Comparison of ENCODE assay signal across 16 mouse cellular contexts in genomic region chr14:72240272-72240671, GRCm38 (mm10).
A peak's percentile ranks its signal among the peaks of the same experiment; 100 is the strongest.
DNase-seq lines count a peak whose midpoint lies in the region; ATAC-seq lines count a peak whose summit lies in the region.
"Had no signal": no experiment of that assay in that cellular context is flagged by ENCODE, and none has a peak within 500 bp of the region (broad histone marks: within the 10 kb centered on the region; RNA-seq: fewer than 3 reads in every experiment).

No protein-coding gene starts in this region.

- H3K4me2 ChIP-seq in kidney, embryonic 14.5 days (replicated peaks; ENCODE audit: low read depth, low read length): no peak overlapping the region
- no peak overlapping the region for H3K4me2 ChIP-seq in forebrain, embryonic 16.5 days (ENCODE audit: low read length)
- no peak overlapping the region for H3K4me2 ChIP-seq in hindbrain, embryonic 11.5 days (replicated peaks; ENCODE audit: low read depth, low read length)
- no peak overlapping the region for H3K4me2 ChIP-seq in midbrain, embryonic 13.5 days (replicated peaks)
- H3K4me2 ChIP-seq: liver, embryonic 12.5 days; lung, embryonic 15.5 days had no signal

- H3K4me3 ChIP-seq in kidney, embryonic 14.5 days (ENCODE audit: low read length): no peak overlapping the region
- no peak overlapping the region for H3K4me3 ChIP-seq in forebrain, embryonic 16.5 days (replicated peaks; ENCODE audit: low read length)
- H3K4me3 ChIP-seq in hindbrain, embryonic 11.5 days (ENCODE audit: low read depth, low read length): no peak overlapping the region
- H3K4me3 ChIP-seq in midbrain, embryonic 13.5 days (replicated peaks): no peak overlapping the region
- H3K4me3 ChIP-seq: heart, adult 2 months; limb, embryonic 10.5 days; liver, embryonic 12.5 days; lung, embryonic 15.5 days had no signal

- peaks cover 3% of the 10 kb centered on the region; the same call in 1 of the 2 replicates for H3K4me1 ChIP-seq in kidney, embryonic 14.5 days (ENCODE audit: control insufficient read depth, insufficient read depth, low read length)
- peaks cover 9% of the 10 kb centered on the region for H3K4me1 ChIP-seq in forebrain, embryonic 16.5 days (replicated peaks; ENCODE audit: control insufficient read depth, insufficient read depth, low read length)
- H3K4me1 ChIP-seq in hindbrain, embryonic 11.5 days (replicated peaks; ENCODE audit: control insufficient read depth, insufficient read depth, low read length): no peaks in the 10 kb centered on the region
- H3K4me1 ChIP-seq in midbrain, embryonic 13.5 days (replicated peaks): peaks cover 10% of the 10 kb centered on the region
- H3K4me1 ChIP-seq: limb, embryonic 10.5 days; liver, embryonic 12.5 days; lung, embryonic 15.5 days had no signal

- no peak overlapping the region for H3K27ac ChIP-seq in kidney, embryonic 14.5 days (ENCODE audit: low read depth, low read length)
- H3K27ac ChIP-seq in forebrain, embryonic 16.5 days (ENCODE audit: low read length): no peak overlapping the region
- H3K27ac ChIP-seq in hindbrain, embryonic 11.5 days (ENCODE audit: low read depth, low read length): no peak overlapping the region
- 0 out of 2 replicates have a peak overlapping the region, but pooled peaks have one; percentile 15 for H3K27ac ChIP-seq in midbrain, embryonic 13.5 days
- H3K27ac ChIP-seq: heart, adult 2 months; limb, embryonic 10.5 days; liver, embryonic 12.5 days; lung, embryonic 15.5 days had no signal

- no peak for DNase-seq in kidney, adult 18-20 months
- peak; percentile 10 for DNase-seq in hindbrain, embryonic 11.5 days (ENCODE audit: low spot score)
- DNase-seq in spleen, postnatal 10 days (ENCODE audit: low spot score in 2 of 2): no peak
- no peak for DNase-seq in adipocyte (ENCODE audit: low spot score)
- DNase-seq: adrenal gland, postnatal 14 days; cerebellum, adult 9-11 months; heart, adult 2 months; layer of hippocampus, postnatal 36 days; right cerebral cortex, postnatal 25 days had no signal

- 12% methylated on average over 4 of the region's 4 CpGs for WGBS in kidney, embryonic 14.5 days
- WGBS in forebrain, embryonic 16.5 days: 30% methylated on average over 4 of the region's 4 CpGs
- 43% methylated on average over 4 of the region's 4 CpGs for WGBS in hindbrain, embryonic 11.5 days
- WGBS in midbrain, embryonic 13.5 days: 40% methylated on average over 4 of the region's 4 CpGs

- H3K27me3 ChIP-seq in kidney, embryonic 14.5 days (ENCODE audit: control insufficient read depth, insufficient read depth, low read length): no peaks in the 10 kb centered on the region
- H3K27me3 ChIP-seq in forebrain, embryonic 16.5 days (replicated peaks; ENCODE audit: control insufficient read depth, insufficient read depth, low read length): no peaks in the 10 kb centered on the region
- H3K27me3 ChIP-seq in hindbrain, embryonic 11.5 days (ENCODE audit: control insufficient read depth, insufficient read depth, low read length): no peaks in the 10 kb centered on the region
- no peaks in the 10 kb centered on the region for H3K27me3 ChIP-seq in midbrain, embryonic 13.5 days
- H3K27me3 ChIP-seq: liver, embryonic 12.5 days; lung, embryonic 15.5 days had no signal

- peak; percentile 49; the same call in 1 of the 2 replicates for ATAC-seq in kidney, embryonic 14.5 days (ENCODE audit: low FRiP score, low TSS enrichment)
- ATAC-seq in forebrain, embryonic 16.5 days: peak; percentile 79
- ATAC-seq in hindbrain, embryonic 11.5 days (ENCODE audit: low FRiP score): no peak
- peak; percentile 79 for ATAC-seq in midbrain, embryonic 13.5 days
- ATAC-seq: liver, embryonic 12.5 days had no signal

- H3K9ac ChIP-seq in kidney, embryonic 14.5 days (ENCODE audit: low read depth, low read length): no peak overlapping the region
- H3K9ac ChIP-seq in forebrain, embryonic 16.5 days (replicated peaks; ENCODE audit: low read depth, low read length): no peak overlapping the region
- no peak overlapping the region for H3K9ac ChIP-seq in hindbrain, embryonic 11.5 days (ENCODE audit: low read depth, low read length)
- no peak overlapping the region for H3K9ac ChIP-seq in midbrain, embryonic 13.5 days (replicated peaks)
- H3K9ac ChIP-seq: liver, embryonic 12.5 days; lung, embryonic 15.5 days had no signal

- H3K9me3 ChIP-seq in kidney, embryonic 14.5 days (ENCODE audit: control insufficient read depth, low read length): no peaks in the 10 kb centered on the region
- no peaks in the 10 kb centered on the region for H3K9me3 ChIP-seq in forebrain, embryonic 16.5 days (ENCODE audit: control insufficient read depth, low read length)
- no peaks in the 10 kb centered on the region for H3K9me3 ChIP-seq in hindbrain, embryonic 11.5 days (ENCODE audit: control insufficient read depth, low read length)
- H3K9me3 ChIP-seq in midbrain, embryonic 13.5 days: no peaks in the 10 kb centered on the region
- H3K9me3 ChIP-seq: limb, embryonic 10.5 days; liver, embryonic 12.5 days; lung, embryonic 15.5 days had no signal

- H3K36me3 ChIP-seq in kidney, embryonic 14.5 days (ENCODE audit: control insufficient read depth, insufficient read depth, low read length): no peaks in the 10 kb centered on the region
- H3K36me3 ChIP-seq in forebrain, embryonic 16.5 days (ENCODE audit: control insufficient read depth, insufficient read depth): no peaks in the 10 kb centered on the region
- no peaks in the 10 kb centered on the region for H3K36me3 ChIP-seq in hindbrain, embryonic 11.5 days (ENCODE audit: control insufficient read depth, insufficient read depth, low read length)
- no peaks in the 10 kb centered on the region for H3K36me3 ChIP-seq in midbrain, embryonic 13.5 days
- H3K36me3 ChIP-seq: G1E; limb, embryonic 10.5 days; liver, embryonic 12.5 days; lung, embryonic 15.5 days had no signal
